Comparison of ENCODE assay signal across 8 mouse cellular contexts in the genomic region with DNA sequence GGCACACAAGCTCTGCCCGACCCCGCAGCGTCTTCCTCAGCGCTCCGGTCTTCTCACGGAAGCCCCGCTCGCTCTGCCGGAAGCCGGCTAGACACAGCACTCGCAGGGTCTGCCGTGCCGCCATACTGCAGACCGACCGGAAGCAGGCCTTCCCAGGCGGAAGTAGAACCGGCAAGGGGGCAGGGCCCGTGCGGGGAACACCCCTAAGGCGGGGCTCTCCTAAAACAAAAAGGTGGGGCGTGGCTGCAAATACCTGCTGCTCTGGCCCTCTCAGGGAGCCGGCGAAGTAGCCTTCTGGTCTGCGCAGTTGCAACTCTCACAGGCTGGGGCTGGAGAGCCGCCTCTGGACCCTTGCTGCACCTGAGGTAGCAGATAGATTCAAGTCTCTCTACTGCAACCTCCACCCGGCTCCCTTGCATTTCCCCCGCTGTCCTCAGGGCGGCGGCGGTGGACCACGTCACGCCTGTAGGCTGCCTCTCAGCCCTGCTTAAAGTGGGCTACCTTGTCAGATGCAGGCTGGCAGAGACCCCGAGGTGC. TPM values are rescaled to one million over a fixed set of nuclear protein-coding genes. Genes with fewer than 3 reads are reported as not detected.
DNase-seq lines count a peak whose midpoint lies in the region; ATAC-seq lines count a peak whose summit lies in the region.

A gene (minus strand): TSS at position 164 of the 537 bp plus-strand sequence.

- H3K4me1 ChIP-seq in embryonic facial prominence, embryonic 10.5 days, result peaks cover 29% of the 10 kb centered on the region
- peaks cover 12% of the 10 kb centered on the region for H3K4me1 ChIP-seq in intestine, embryonic 15.5 days (replicated peaks)

- ATAC-seq in intestine, embryonic 15.5 days, result peak; percentile 98

- DNase-seq in adrenal gland, postnatal 14 days, result peak; percentile 95
- DNase-seq in embryonic facial prominence, embryonic 10.5 days (ENCODE audit: low spot score), result peak; percentile 95
- DNase-seq in gastrocnemius, postnatal 4 days (ENCODE audit: low spot score in 2 of 2), result peak; percentile 72 to 90
- peak; percentile 91 to 93 for DNase-seq in left cerebral cortex, postnatal 25 days (ENCODE audit: low spot score in 2 of 2)
- peak; percentile 92 for DNase-seq in mesoderm, embryonic 11.5 days (ENCODE audit: low read depth, low spot score)
- peak; percentile 78 to 85 for DNase-seq in right cerebral cortex, postnatal 36 days (ENCODE audit: low spot score in 2 of 2)
- DNase-seq in urinary bladder, postnatal 4 days (ENCODE audit: low spot score in 2 of 2), result peak; percentile 87 to 90

- peak within 1 kb of the TSS; percentile 86 for H3K4me2 ChIP-seq in intestine, embryonic 15.5 days (replicated peaks)

- under 1% methylated on average over 33 of the region's 33 CpGs for WGBS in embryonic facial prominence, embryonic 10.5 days
- WGBS in intestine, embryonic 15.5 days, result under 1% methylated on average over 33 of the region's 33 CpGs

- no peaks in the 10 kb centered on the region for H3K9me3 ChIP-seq in embryonic facial prominence, embryonic 10.5 days
- H3K9me3 ChIP-seq in intestine, embryonic 15.5 days, result no peaks in the 10 kb centered on the region

- H3K4me3 ChIP-seq in embryonic facial prominence, embryonic 10.5 days, result peak within 1 kb of the TSS; percentile 84
- H3K4me3 ChIP-seq in intestine, embryonic 15.5 days (replicated peaks), result peak within 1 kb of the TSS; percentile 71

- peak within 1 kb of the TSS; percentile 73 for H3K9ac ChIP-seq in intestine, embryonic 15.5 days

- H3K27ac ChIP-seq in embryonic facial prominence, embryonic 10.5 days (replicated peaks), result peak within 1 kb of the TSS; percentile 89
- peak within 1 kb of the TSS; percentile 42 for H3K27ac ChIP-seq in intestine, embryonic 15.5 days

- peaks cover 63% of the 10 kb centered on the region for H3K36me3 ChIP-seq in embryonic facial prominence, embryonic 10.5 days (replicated peaks)
- peaks cover 21% of the 10 kb centered on the region for H3K36me3 ChIP-seq in intestine, embryonic 15.5 days

- intact Hi-C loops in left cerebral cortex, postnatal 25 days (cut with DNase I), result loop anchor here (1.0 to 10.0 kb wide), 4 partner anchors 113 to 396 kb away; a partner anchor contains a TSS

- peaks cover 16% of the 10 kb centered on the region; the same call in 1 of the 2 replicates for H3K27me3 ChIP-seq in embryonic facial prominence, embryonic 10.5 days (replicated peaks; ENCODE audit: low read depth, poor library complexity, severe bottlenecking)
- no peaks in the 10 kb centered on the region for H3K27me3 ChIP-seq in intestine, embryonic 15.5 days (replicated peaks)

RNA-seq across cellular contexts. Expression of the gene that starts here (rescaled TPM):
- 14.5 and 15.8 TPM in 2 replicates for total RNA-seq in adrenal gland, postnatal 14 days (2021)
- 35.4 and 36.7 TPM in 2 replicates for polyA plus RNA-seq in embryonic facial prominence, embryonic 10.5 days (2016; fragmentation: Nextera tagmentation; extraction: Ambion mirVana)
- 1 to 10 TPM; 6.6 to 6.8 TPM for total RNA-seq in gastrocnemius, postnatal 4 days (2021)
- 21.3 and 21.4 TPM in 2 replicates for polyA plus RNA-seq in intestine, embryonic 15.5 days (2015; fragmentation: Nextera tagmentation; extraction: Ambion mirVana)
- total RNA-seq in left cerebral cortex, postnatal 25 days (2021), result 10 to 100 TPM; 12.4 to 13.9 TPM

Comparison
In these comparisons a context has a peak if more than half of its experiments do, and no peak if none do; other contexts are left out.
1. Peak in every context shown above with its lines: DNase-seq, ATAC-seq, H3K4me3 ChIP-seq and H3K27ac ChIP-seq.